Mouse (Mus musculus): Measurements from ENCODE around the gene L3mbtl2. TPM values are rescaled to one million over a fixed set of nuclear protein-coding genes. Genes with fewer than 3 reads are reported as not detected.

The L3mbtl2 gene
- total and polyA plus RNA-seq, 3 experiments: 56.7 to 58.1 TPM; not detected in 1

DNA sequence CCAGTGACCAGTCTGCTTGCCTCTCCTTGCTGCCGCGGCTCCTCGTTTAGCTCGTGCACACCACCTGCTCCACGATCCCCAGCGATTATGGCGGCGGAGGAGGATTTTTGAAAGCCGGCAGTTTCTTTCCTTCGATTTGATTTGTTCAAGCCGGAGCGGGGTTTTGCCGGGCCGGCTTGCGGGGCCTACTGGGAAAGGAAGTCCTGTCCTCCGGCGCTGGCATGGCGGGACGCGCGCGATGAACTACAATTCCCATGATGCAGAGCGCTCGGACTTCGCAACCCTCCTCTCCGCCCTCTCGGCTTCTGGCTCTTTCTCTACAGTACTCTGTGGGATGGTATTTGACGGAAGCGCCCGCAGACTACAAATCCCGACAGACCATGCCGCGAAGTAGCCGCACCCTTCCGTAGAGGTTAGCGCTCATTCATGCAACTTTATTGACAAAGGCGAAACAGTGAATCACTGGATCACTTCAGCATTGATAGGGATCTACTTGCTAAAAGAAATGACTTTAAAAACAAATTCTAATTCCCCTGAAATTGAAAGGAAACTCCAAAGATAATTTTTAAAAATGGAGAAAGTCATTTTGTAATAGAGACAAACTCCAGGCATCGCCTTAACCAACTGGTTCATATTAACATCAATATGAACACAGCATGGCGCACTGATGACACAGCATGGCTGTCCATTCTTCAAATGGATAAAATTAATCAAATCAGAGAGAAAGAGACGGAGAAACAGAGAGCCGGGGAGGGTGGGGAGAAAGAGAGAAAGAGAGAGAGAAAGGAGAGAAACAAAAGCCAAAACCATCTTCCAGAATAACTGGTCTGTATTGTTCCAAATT lies 66.3 kb downstream of the L3mbtl2 start (continued):
- TF ChIP-seq BHLHE40 (IDR thresholded peaks at IDR 0.05; ENCODE audit: borderline replicate concordance, low read depth, low read length) (no peak), GABPA (IDR thresholded peaks at IDR 0.05; ENCODE audit: low read depth, low read length) (no peak), MYB (IDR thresholded peaks at IDR 0.05; ENCODE audit: low read depth, low read length) (peak; percentile 64; the same call in 1 of the 2 replicates), MAZ (IDR thresholded peaks at IDR 0.05; ENCODE audit: low read depth, low read length) (0 out of 2 replicates have a peak, but pooled peaks have one; percentile 33), EP300 (IDR thresholded peaks at IDR 0.05; ENCODE audit: low read depth in 1 of 2, low read length in 2 of 2) (peak in 1 of 2 experiments; percentile 38; a peak in 1 of 4 replicates), TCF12 (IDR thresholded peaks at IDR 0.05; ENCODE audit: low read depth, low read length) (peak; percentile 43; the same call in 1 of the 2 replicates), SIN3A (IDR thresholded peaks at IDR 0.05; ENCODE audit: low read length) (peak; percentile 98), TAL1 (IDR thresholded peaks at IDR 0.05; ENCODE audit: low read length) (no peak), E2F4 (IDR thresholded peaks at IDR 0.05; ENCODE audit: borderline replicate concordance, low read depth, low read length) (peak; percentile 83; the same call in 1 of the 2 replicates), UBTF (IDR thresholded peaks at IDR 0.05; ENCODE audit: borderline replicate concordance, insufficient read depth, low read depth, low read length) (no peak), GATA1 (IDR thresholded peaks at IDR 0.05; ENCODE audit: low read depth, low read length) (peak; percentile 79), ELF1 (IDR thresholded peaks at IDR 0.05; ENCODE audit: low read depth, low read length) (peak; percentile 96), ZC3H11A (IDR thresholded peaks at IDR 0.05; ENCODE audit: low read depth, low read length) (no peak), MYC (IDR thresholded peaks at IDR 0.05; ENCODE audit: low read depth, low read length) (peak; percentile 83)

DNA sequence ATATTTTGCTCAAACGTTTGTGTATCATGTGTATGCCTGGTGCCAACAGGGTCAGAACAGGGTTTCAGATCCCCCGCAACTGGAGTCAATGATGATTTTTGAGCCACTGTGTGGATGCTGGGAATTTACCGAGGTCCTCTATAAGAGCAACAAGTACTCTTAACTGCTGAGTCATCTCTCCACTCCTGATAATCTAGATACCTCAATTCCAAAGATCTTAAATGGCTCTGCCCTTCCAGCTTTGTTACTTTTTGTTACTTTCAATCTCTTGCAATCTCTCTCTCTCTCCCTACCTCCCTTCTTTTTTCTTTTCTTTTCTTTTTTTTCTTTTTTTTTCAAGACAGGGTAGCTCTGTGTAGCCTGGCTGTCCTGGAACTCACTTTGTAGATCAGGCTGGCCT lies 71.4 kb downstream of the L3mbtl2 start:
- peaks cover 0 to 3% of the 10 kb centered on the region in 2 experiments; a peak in 1 of 4 replicates for H3K4me1 ChIP-seq (ENCODE audit: control insufficient read depth in 1 of 2, insufficient read depth in 2 of 2, low read length in 2 of 2)
- no peaks in the 10 kb centered on the region for H3K79me2 ChIP-seq (ENCODE audit: control insufficient read depth, insufficient read depth, low read length, poor library complexity)
- peaks cover 0 to 5% of the 10 kb centered on the region in 2 experiments; a peak in 2 of 4 replicates for H3K36me3 ChIP-seq (ENCODE audit: control insufficient read depth in 1 of 2, insufficient read depth in 2 of 2, low read length in 2 of 2)
- no peaks in the 10 kb centered on the region for H3K27me3 ChIP-seq (ENCODE audit: control insufficient read depth in 1 of 2, insufficient read depth in 2 of 2, low read length in 2 of 2)
- no peak overlapping the region; a peak in 1 of 4 replicates for H3K4me3 ChIP-seq (ENCODE audit: control insufficient read depth in 1 of 2, insufficient read depth in 1 of 2, low read depth in 2 of 2, low read length in 2 of 2)
- TF ChIP-seq GABPA (IDR thresholded peaks at IDR 0.05; ENCODE audit: low read depth, low read length) (peak; percentile 58; the same call in 1 of the 2 replicates), MAFK (IDR thresholded peaks at IDR 0.05; ENCODE audit: borderline replicate concordance, low read depth, low read length) (peak; percentile 31; the same call in 1 of the 2 replicates), GATA1 (IDR thresholded peaks at IDR 0.05; ENCODE audit: low read depth, low read length) (peak; percentile 55; the same call in 1 of the 2 replicates), BHLHE40 (IDR thresholded peaks at IDR 0.05; ENCODE audit: borderline replicate concordance, low read depth, low read length) (no peak)
- DNase-seq (ENCODE audit: low read depth, low spot score): peak; percentile 35
- no peaks in the 10 kb centered on the region for H3K9me3 ChIP-seq (replicated peaks; ENCODE audit: insufficient read depth, low read length)
- H3K27ac ChIP-seq (ENCODE audit: control insufficient read depth, low read depth, low read length): no peak overlapping the region
- H3K9ac ChIP-seq (ENCODE audit: control insufficient read depth, low read depth, low read length, poor library complexity, severe bottlenecking): no peak overlapping the region

Other genes with a start within 250 kb of the L3mbtl2 start
- gene Rbx1, start 197.6 kb upstream of the L3mbtl2 start, total RNA-seq (2012; rRNA removed): 307 and 316 TPM in 2 replicates
- 100 to 1,000 TPM; 228 to 778 TPM for gene Rbx1, start 197.6 kb upstream of the L3mbtl2 start, polyA plus RNA-seq (2012; ENCODE audit: insufficient read depth in 1 of 2, insufficient read length in 2 of 2, low read depth in 1 of 2, low replicate concordance in 2 of 2, missing spikeins in 1 of 2)
- 11.6 and 13.4 TPM in 2 replicates for gene Ep300, start 78.5 kb upstream of the L3mbtl2 start, total RNA-seq (2012; rRNA removed)
- gene Ep300, start 78.5 kb upstream of the L3mbtl2 start, polyA plus RNA-seq (2012; ENCODE audit: insufficient read depth in 1 of 2, insufficient read length in 2 of 2, low read depth in 1 of 2, low replicate concordance in 2 of 2, missing spikeins in 1 of 2): 10 to 100 TPM; 32.3 to 45.2 TPM
- 0.10 and 0.42 TPM in 2 replicates for gene Chadl, start 33.4 kb downstream of the L3mbtl2 start, total RNA-seq (2012; rRNA removed)
- under 1 TPM in 1 of 2 experiments, not detected in 1; 0.72 TPM for gene Chadl, start 33.4 kb downstream of the L3mbtl2 start, polyA plus RNA-seq (2012; ENCODE audit: insufficient read depth in 1 of 2, insufficient read length in 2 of 2, low read depth in 1 of 2, low replicate concordance in 2 of 2, missing spikeins in 1 of 2)
- gene Zc3h7b, start 81.2 kb downstream of the L3mbtl2 start, total RNA-seq (2012; rRNA removed): 16.9 and 18.2 TPM in 2 replicates
- gene Zc3h7b, start 81.2 kb downstream of the L3mbtl2 start, polyA plus RNA-seq (2012; ENCODE audit: insufficient read depth in 1 of 2, insufficient read length in 2 of 2, low read depth in 1 of 2, low replicate concordance in 2 of 2, missing spikeins in 1 of 2): 100 to 1,000 TPM in 1 of 2 experiments, 10 to 100 TPM in 1; 41.5 to 108 TPM
- gene Rangap1, start 81.6 kb downstream of the L3mbtl2 start, total RNA-seq (2012; rRNA removed): 191 and 197 TPM in 2 replicates
- gene Rangap1, start 81.6 kb downstream of the L3mbtl2 start, polyA plus RNA-seq (2012; ENCODE audit: insufficient read depth in 1 of 2, insufficient read length in 2 of 2, low read depth in 1 of 2, low replicate concordance in 2 of 2, missing spikeins in 1 of 2): 100 to 1,000 TPM in 1 of 2 experiments, not detected in 1; 281 TPM
- 11.6 and 12.3 TPM in 2 replicates for gene Tef, start 138.5 kb downstream of the L3mbtl2 start, total RNA-seq (2012; rRNA removed)
- gene Tef, start 138.5 kb downstream of the L3mbtl2 start, polyA plus RNA-seq (2012; ENCODE audit: insufficient read depth in 1 of 2, insufficient read length in 2 of 2, low read depth in 1 of 2, low replicate concordance in 2 of 2, missing spikeins in 1 of 2): 10 to 100 TPM in 1 of 2 experiments, not detected in 1; 21.7 TPM
- 21.6 and 23.5 TPM in 2 replicates for gene Tob2, start 194.9 kb downstream of the L3mbtl2 start, total RNA-seq (2012; rRNA removed)
- 10 to 100 TPM in 1 of 2 experiments, not detected in 1; 20.7 TPM for gene Tob2, start 194.9 kb downstream of the L3mbtl2 start, polyA plus RNA-seq (2012; ENCODE audit: insufficient read depth in 1 of 2, insufficient read length in 2 of 2, low read depth in 1 of 2, low replicate concordance in 2 of 2, missing spikeins in 1 of 2)
- gene Phf5a, start 208.0 kb downstream of the L3mbtl2 start, total RNA-seq (2012; rRNA removed): 112 and 128 TPM in 2 replicates
- gene Phf5a, start 208.0 kb downstream of the L3mbtl2 start, polyA plus RNA-seq (2012; ENCODE audit: insufficient read depth in 1 of 2, insufficient read length in 2 of 2, low read depth in 1 of 2, low replicate concordance in 2 of 2, missing spikeins in 1 of 2): 100 to 1,000 TPM in 1 of 2 experiments, not detected in 1; 164 TPM
- 241 and 248 TPM in 2 replicates for gene Aco2, start 208.4 kb downstream of the L3mbtl2 start, total RNA-seq (2012; rRNA removed)
- 1,000 to 10,000 TPM in 1 of 2 experiments, 100 to 1,000 TPM in 1; 447 to 1,242 TPM for gene Aco2, start 208.4 kb downstream of the L3mbtl2 start, polyA plus RNA-seq (2012; ENCODE audit: insufficient read depth in 1 of 2, insufficient read length in 2 of 2, low read depth in 1 of 2, low replicate concordance in 2 of 2, missing spikeins in 1 of 2)